Mouse (Mus musculus): ENCODE measurements around the gene Ccdc28b.

- TF ChIP-seq CTCF (IDR thresholded peaks at IDR 0.05; ENCODE audit: borderline replicate concordance, insufficient read depth, low read length) = no peak
- no peak for TF ChIP-seq POLR2A (IDR thresholded peaks at IDR 0.05; ENCODE audit: low read depth, low read length)
Measured at GRCm38 (mm10) chr4:129639221-129639620, 15.5 kb upstream of the Ccdc28b start.
